Mouse (Mus musculus) ES-Bruce4 (cell line): Measurements from ENCODE around the gene Sema6b.

Source experiments
- CTCF ChIP-seq: IDR thresholded peaks from one replicate; pipeline ENCODE4 v1.8.1; 2011; ENCODE audit warnings: low read depth, low read length
- EP300 ChIP-seq: IDR thresholded peaks from 2 replicates; pipeline ENCODE4 v1.6.1; 2011; ENCODE audit warnings: low read depth, low read length; ENCODE audit not compliant: insufficient read depth

- TF ChIP-seq CTCF, result no peak
- TF ChIP-seq EP300, result no peak
Observed at GRCm38 (mm10) chr17:56121826-56122225, 18.3 kb downstream of the Sema6b start, which contains the start of gene Lrg1.
